In the genomic region with DNA sequence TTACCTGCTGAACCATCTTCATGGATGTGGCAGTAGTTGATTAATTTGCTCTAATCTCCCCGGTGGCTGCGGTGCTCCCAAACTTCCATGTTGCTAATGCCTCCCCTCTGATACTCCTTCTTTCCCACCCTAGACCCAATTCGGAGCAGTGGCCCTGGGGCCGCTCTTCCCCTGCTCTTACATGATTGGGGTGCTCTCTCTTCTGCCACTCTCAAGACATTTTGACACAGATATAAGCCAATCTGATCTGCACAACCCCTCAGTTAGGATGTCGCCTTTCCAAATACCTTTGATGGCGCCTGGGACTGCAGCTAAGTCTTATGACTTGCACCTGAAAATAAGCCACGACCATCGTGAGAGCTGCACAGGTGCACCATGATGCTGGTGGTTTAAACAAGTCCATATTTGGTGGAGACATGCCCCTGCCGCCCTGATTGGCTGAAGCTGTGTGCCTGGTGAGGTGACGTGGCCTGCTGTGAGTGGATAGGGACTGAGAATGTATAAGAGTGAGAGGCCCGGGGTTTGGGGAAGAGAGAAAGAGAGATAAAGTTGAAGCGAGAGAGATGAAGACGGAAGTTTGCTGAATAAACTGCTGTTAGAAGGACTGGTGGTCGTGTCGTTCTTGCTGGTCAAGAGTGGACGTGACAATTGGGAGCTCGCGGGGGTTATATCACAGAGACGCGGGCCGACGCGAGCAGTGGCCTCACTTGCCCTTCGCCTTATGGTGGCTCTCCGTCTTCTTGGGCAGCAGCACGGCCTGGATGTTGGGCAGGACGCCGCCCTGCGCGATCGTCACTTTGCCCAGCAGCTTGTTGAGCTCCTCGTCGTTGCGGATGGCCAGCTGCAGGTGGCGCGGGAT, we compare ENCODE assay signal across 8 mouse cellular contexts. TPM values are rescaled to one million over a fixed set of nuclear protein-coding genes. Genes with fewer than 3 reads are reported as not detected.
DNase-seq lines count a peak whose midpoint lies in the region; ATAC-seq and TF ChIP-seq lines count a peak whose summit lies in the region.
"Not testable (repeated sequence)": the region's sequence is repeated elsewhere in the genome, so short reads cannot be mapped to it uniquely, and the experiment has no call there.

No protein-coding gene starts in this region.

- H3K36me3 ChIP-seq in G1E (replicated peaks); heart, adult 2 months (ENCODE audit: control insufficient read depth, insufficient read depth, low read length); hindbrain, embryonic 14.5 days (replicated peaks; ENCODE audit: control insufficient read depth, insufficient read depth); liver, embryonic 16.5 days (ENCODE audit: control insufficient read depth, insufficient read depth); midbrain, embryonic 14.5 days (ENCODE audit: control insufficient read depth, insufficient read depth, low read length); stomach, embryonic 15.5 days: not testable (repeated sequence)

- not testable (repeated sequence) for H3K27ac ChIP-seq in embryonic fibroblast, embryonic 13.5 days (ENCODE audit: insufficient read depth, low read length); heart, adult 2 months; hindbrain, embryonic 14.5 days; liver, embryonic 16.5 days (ENCODE audit: low read length); midbrain, embryonic 14.5 days (replicated peaks; ENCODE audit: low read depth, low read length); stomach, embryonic 15.5 days
- H3K27ac ChIP-seq in left cerebral cortex, adult 2 months: 0 out of 2 replicates have a peak overlapping the region, but pooled peaks have one; percentile 55

- not testable (repeated sequence) for ATAC-seq in G1E (ENCODE audit: extremely low read depth, insufficient number of reproducible peaks, low FRiP score, poor library complexity, severe bottlenecking)
- ATAC-seq in hindbrain, embryonic 14.5 days (ENCODE audit: low FRiP score): peak; percentile 55; the same call in 1 of the 2 replicates
- ATAC-seq in liver, embryonic 16.5 days (ENCODE audit: low read depth): peak; percentile 77
- ATAC-seq in midbrain, embryonic 14.5 days (ENCODE audit: low FRiP score, low TSS enrichment): peak; percentile 31; the same call in 1 of the 2 replicates
- peak; percentile 53; the same call in 1 of the 2 replicates for ATAC-seq in stomach, embryonic 15.5 days (ENCODE audit: insufficient read depth, low FRiP score, low read depth)

- not testable (repeated sequence) for H3K27me3 ChIP-seq in G1E (ENCODE audit: insufficient read depth, low read length); heart, adult 2 months (ENCODE audit: control insufficient read depth, insufficient read depth, low read length); hindbrain, embryonic 14.5 days (ENCODE audit: control insufficient read depth, insufficient read depth, low read length); liver, embryonic 16.5 days (ENCODE audit: control insufficient read depth, insufficient read depth, low read depth, low read length); midbrain, embryonic 14.5 days (ENCODE audit: control insufficient read depth, insufficient read depth, low read length); stomach, embryonic 15.5 days (replicated peaks)

- H3K79me2 ChIP-seq in heart, adult 2 months (replicated peaks; ENCODE audit: control insufficient read depth, insufficient read depth, low read length): not testable (repeated sequence)

- peak overlapping the region; percentile 52 for H3K4me2 ChIP-seq in hindbrain, embryonic 14.5 days (replicated peaks)
- peak overlapping the region; percentile 46; the same call in 1 of the 2 replicates for H3K4me2 ChIP-seq in liver, embryonic 16.5 days (ENCODE audit: low read depth, low read length)
- H3K4me2 ChIP-seq in midbrain, embryonic 14.5 days (ENCODE audit: low read length): peak overlapping the region; percentile 53
- peak overlapping the region; percentile 63 for H3K4me2 ChIP-seq in stomach, embryonic 15.5 days

- not testable (repeated sequence) for DNase-seq in G1E (ENCODE audit: low spot score); heart, adult 2 months; hindbrain, embryonic 14.5 days (ENCODE audit: low spot score); left cerebral cortex, adult 2 months (ENCODE audit: extremely low spot score in 1 of 2, low spot score in 2 of 2); midbrain, embryonic 14.5 days

- TF ChIP-seq POLR2A in embryonic fibroblast, embryonic 13.5 days (IDR thresholded peaks at IDR 0.05; ENCODE audit: low read depth, low read length); heart, adult 2 months (IDR thresholded peaks at IDR 0.05; ENCODE audit: insufficient read depth, low read depth, low read length): not testable (repeated sequence)

- not testable (repeated sequence) for TF ChIP-seq EP300 in heart, adult 2 months (IDR thresholded peaks at IDR 0.05; ENCODE audit: insufficient read depth, low read depth, low read length)

- H3K4me1 ChIP-seq in G1E (ENCODE audit: insufficient read depth, low read depth, low read length); embryonic fibroblast, embryonic 13.5 days (ENCODE audit: control insufficient read depth, insufficient read depth, low read length); heart, adult 2 months (ENCODE audit: control insufficient read depth, insufficient read depth, low read length); hindbrain, embryonic 14.5 days (replicated peaks; ENCODE audit: control insufficient read depth, insufficient read depth, low read length); liver, embryonic 16.5 days (ENCODE audit: control insufficient read depth, low read depth, low read length); midbrain, embryonic 14.5 days (ENCODE audit: control insufficient read depth, insufficient read depth, low read length); stomach, embryonic 15.5 days: not testable (repeated sequence)

- H3K9me3 ChIP-seq in G1E (replicated peaks); hindbrain, embryonic 14.5 days (ENCODE audit: control insufficient read depth, low read length); liver, embryonic 16.5 days (replicated peaks; ENCODE audit: control insufficient read depth, low read length); midbrain, embryonic 14.5 days (ENCODE audit: control insufficient read depth, low read length); stomach, embryonic 15.5 days: not testable (repeated sequence)

- not testable (repeated sequence) for TF ChIP-seq CTCF in G1E (IDR thresholded peaks at IDR 0.05; ENCODE audit: low read depth, low read length); embryonic fibroblast, embryonic 13.5 days (IDR thresholded peaks at IDR 0.05; ENCODE audit: borderline replicate concordance, insufficient read depth, low read length); heart, adult 2 months (IDR thresholded peaks at IDR 0.05)
- peak; percentile 9 for TF ChIP-seq CTCF in left cerebral cortex, adult 2 months (IDR thresholded peaks at IDR 0.05)

- intact Hi-C loops in heart, adult 2 months (cut with DNase I); left cerebral cortex, adult 2 months (cut with DNase I): not testable (repeated sequence)

- H3K9ac ChIP-seq in heart, adult 2 months (ENCODE audit: low read depth, low read length); hindbrain, embryonic 14.5 days; liver, embryonic 16.5 days (ENCODE audit: low read depth, low read length); midbrain, embryonic 14.5 days (replicated peaks; ENCODE audit: low read length); stomach, embryonic 15.5 days: not testable (repeated sequence)

- WGBS in heart, adult 2 months: 44% methylated on average over 34 of the region's 36 CpGs
- WGBS in hindbrain, embryonic 14.5 days: 45% methylated on average over 27 of the region's 36 CpGs
- 41% methylated on average over 19 of the region's 36 CpGs for WGBS in liver, embryonic 16.5 days (ENCODE audit: insufficient replicate concordance)
- WGBS in midbrain, embryonic 14.5 days: 49% methylated on average over 28 of the region's 36 CpGs
- 40% methylated on average over 32 of the region's 36 CpGs for WGBS in stomach, embryonic 15.5 days

- H3K4me3 ChIP-seq in G1E (ENCODE audit: low read depth, low read length): peak overlapping the region; percentile 65
- H3K4me3 ChIP-seq in embryonic fibroblast, embryonic 13.5 days (ENCODE audit: insufficient read depth, low read length): 0 out of 2 replicates have a peak overlapping the region, but pooled peaks have one; percentile 11
- H3K4me3 ChIP-seq in heart, adult 2 months: peak overlapping the region; percentile 43
- peak overlapping the region; percentile 27 for H3K4me3 ChIP-seq in hindbrain, embryonic 14.5 days (replicated peaks; ENCODE audit: low read length)
- peak overlapping the region; percentile 48 for H3K4me3 ChIP-seq in left cerebral cortex, adult 2 months
- H3K4me3 ChIP-seq in liver, embryonic 16.5 days (ENCODE audit: low read depth, low read length); midbrain, embryonic 14.5 days (replicated peaks; ENCODE audit: low read depth, low read length): not testable (repeated sequence)
- peak overlapping the region; percentile 31 for H3K4me3 ChIP-seq in stomach, embryonic 15.5 days (replicated peaks)

RNA-seq across cellular contexts. Expression of a gene that starts 31.4 kb away (rescaled TPM):
- not detected in 2 replicates for total RNA-seq in G1E (2014; fragmentation: Nextera tagmentation)
- total RNA-seq in G1E (2017): 0.05 and 0.12 TPM in 2 replicates
- polyA plus RNA-seq in G1E (2012): 0.04 TPM in 1 of 2 replicates, not detected in the other
- 0.84 TPM in 1 of 2 replicates, not detected in the other for polyA plus RNA-seq in embryonic fibroblast, embryonic 13.5 days (2011; ENCODE audit: insufficient read length, low read depth, missing spikeins)
- total RNA-seq in heart, adult 2 months (2021): under 1 TPM; 0.29 to 0.55 TPM
- 0.29 and 0.55 TPM in 2 replicates for polyA plus RNA-seq in heart, adult 2 months (2012; rRNA removed)
- polyA plus RNA-seq in hindbrain, embryonic 14.5 days (2014; fragmentation: Nextera tagmentation; extraction: Ambion mirVana): 3.0 and 3.3 TPM in 2 replicates
- under 1 TPM in 1 of 2 experiments, not detected in 1; 0.44 TPM for total RNA-seq in left cerebral cortex, adult 2 months (2021)
- 0.07 and 0.19 TPM in 2 replicates for polyA plus RNA-seq in liver, embryonic 16.5 days (2015; fragmentation: Nextera tagmentation; extraction: Ambion mirVana)
- polyA plus RNA-seq in midbrain, embryonic 14.5 days (2014; fragmentation: Nextera tagmentation; extraction: Ambion mirVana): 1.3 TPM in 2 replicates
- polyA plus RNA-seq in stomach, embryonic 15.5 days (2015; fragmentation: Nextera tagmentation; extraction: Ambion mirVana): 1.5 and 1.6 TPM in 2 replicates
